Mouse (Mus musculus) heart, adult 2 months (tissue): ENCODE measurements at regions not wholly inside any gene's neighbourhood (a gene's known extent, or its start where the extent isn't known, plus 50 kb on each side); places are given as distances from the start of the nearest gene placed in this dataset.

ENCODE experiments used
- DNase-seq, 2 experiments: peaks; one replicate each; pipeline ENCODE4 v3.0.0; 2021
- H3K27ac ChIP-seq: fragments of 200-600 bp; 2 replicates; pipeline ENCODE4 v1.8.1; 2022
- H3K27me3 ChIP-seq: fragments of 200-500 bp; 2 replicates; pipeline ENCODE4 v1.6.1; 2012; ENCODE audit warnings: mild to moderate bottlenecking, low read length, inconsistent platforms, mixed read lengths; ENCODE audit not compliant: control insufficient read depth, insufficient read depth
- H3K36me3 ChIP-seq: fragments of 200-500 bp; 2 replicates; pipeline ENCODE4 v1.6.1; 2012; ENCODE audit warnings: low read length, inconsistent platforms; ENCODE audit not compliant: control insufficient read depth, insufficient read depth
- H3K4me1 ChIP-seq: fragments of 200-500 bp; 2 replicates; pipeline ENCODE4 v1.6.1; 2011; ENCODE audit warnings: low read length; ENCODE audit not compliant: control insufficient read depth, insufficient read depth
- H3K4me3 ChIP-seq: fragments of 200-600 bp; 2 replicates; pipeline ENCODE4 v1.8.1; 2022
- H3K79me2 ChIP-seq: fragments of 200-500 bp; replicated peaks from 2 replicates; pipeline ENCODE4 v1.6.1; 2012; ENCODE audit warnings: mild to moderate bottlenecking, inconsistent platforms, low read length, moderate library complexity, mixed read lengths; ENCODE audit not compliant: control insufficient read depth, insufficient read depth
- H3K9ac ChIP-seq: fragments of 200-500 bp; 2 replicates; pipeline ENCODE4 v1.6.1; 2012; ENCODE audit warnings: low read depth, mild to moderate bottlenecking, control low read depth, inconsistent platforms, low read length, mixed read lengths
- CTCF ChIP-seq: fragments of 200-600 bp; IDR thresholded peaks from 2 replicates; pipeline ENCODE4 v1.8.1; 2022; ENCODE audit warnings: antibody characterized with exemption, mild to moderate bottlenecking, moderate library complexity
- EP300 ChIP-seq: fragments of 200-500 bp; IDR thresholded peaks from 2 replicates; pipeline ENCODE4 v1.6.1; 2011; ENCODE audit warnings: low read depth, low read length, control low read depth; ENCODE audit not compliant: insufficient read depth
- POLR2A ChIP-seq: fragments of 200-500 bp; IDR thresholded peaks from 2 replicates; pipeline ENCODE4 v1.6.1; 2011; ENCODE audit warnings: mild to moderate bottlenecking, low read depth, low read length, control low read depth; ENCODE audit not compliant: insufficient read depth
- WGBS: fragments of 180-500 bp; shearing (Covaris S2); methylation state at CpG from one replicate; pipeline ENCODE4 v1.1.7; 2018; 5-methylcytosine and 5-hydroxymethylcytosine counted together
- intact Hi-C: fragments of 180-260 bp; cut with DNase I; formaldehyde crosslinking; loops from one replicate; pipeline ENCODE4 v1.15.1; 2025

- WGBS = 36% methylated on average over 5 of the region's 5 CpGs
- Histone ChIP-seq H3K9ac (no peak overlapping the region), H3K79me2 (no peaks in the 10 kb centered on the region), H3K36me3 (no peaks in the 10 kb centered on the region), H3K4me3 (no peak overlapping the region), H3K27me3 (no peaks in the 10 kb centered on the region), H3K4me1 (peaks cover 5% of the 10 kb centered on the region), H3K27ac (no peak overlapping the region)
- no peak for TF ChIP-seq POLR2A
- TF ChIP-seq CTCF = no peak
- no peak for TF ChIP-seq EP300
- intact Hi-C loops = no loop called here
- DNase-seq = peak; percentile 28 to 50
Observed at GRCm38 (mm10) chr14:25295688-25296350, 163.2 kb upstream of the Zmiz1 start.

DNA sequence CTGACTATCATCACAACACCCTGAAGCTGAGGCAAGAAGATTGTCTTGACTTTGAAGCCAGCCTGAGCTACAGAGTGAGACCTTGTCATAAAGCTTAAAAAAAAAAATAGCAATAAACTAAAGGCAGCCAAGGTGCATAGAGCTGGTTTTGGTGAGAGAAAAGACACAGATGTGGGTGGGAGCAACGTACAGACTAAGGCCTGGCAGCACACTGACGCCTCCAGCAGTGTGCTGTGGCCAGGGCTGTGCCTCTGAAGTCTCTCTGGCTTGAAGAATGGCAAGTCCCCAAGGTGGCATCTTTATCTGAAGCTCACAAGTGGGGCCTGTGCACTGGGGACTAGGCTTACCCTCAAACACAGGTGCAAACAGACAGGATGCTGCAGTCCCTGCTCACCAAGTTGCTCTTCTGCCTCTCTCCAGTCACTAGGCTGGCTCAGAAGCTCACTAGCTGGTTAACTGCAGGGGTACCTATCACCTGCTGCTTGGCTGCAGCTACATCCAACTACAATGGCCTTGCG, 159.3 kb upstream of the Zmiz1 start:
- TF ChIP-seq CTCF (no peak), POLR2A (no peak), EP300 (no peak)
- Histone ChIP-seq H3K79me2 (no peaks in the 10 kb centered on the region), H3K4me3 (no peak overlapping the region), H3K36me3 (no peaks in the 10 kb centered on the region), H3K27ac (no peak overlapping the region), H3K4me1 (peaks cover 16% of the 10 kb centered on the region), H3K9ac (no peak overlapping the region), H3K27me3 (no peaks in the 10 kb centered on the region)
- DNase-seq = no peak
- intact Hi-C loops = loop anchor here (5.0 kb wide), 3 partner anchors 72 to 268 kb away; no protein-coding TSS in a partner anchor
- WGBS = 98% methylated on average over 3 of the region's 3 CpGs

- no peak overlapping the region for H3K27ac ChIP-seq
- WGBS = 73% methylated on average over 9 of the region's 9 CpGs
- intact Hi-C loops = loop anchor here (5.0 kb wide), 3 partner anchors 74 to 266 kb away; no protein-coding TSS in a partner anchor
Observed at GRCm38 (mm10) chr14:25301336-25302031, 157.5 kb upstream of the Zmiz1 start.

DNA sequence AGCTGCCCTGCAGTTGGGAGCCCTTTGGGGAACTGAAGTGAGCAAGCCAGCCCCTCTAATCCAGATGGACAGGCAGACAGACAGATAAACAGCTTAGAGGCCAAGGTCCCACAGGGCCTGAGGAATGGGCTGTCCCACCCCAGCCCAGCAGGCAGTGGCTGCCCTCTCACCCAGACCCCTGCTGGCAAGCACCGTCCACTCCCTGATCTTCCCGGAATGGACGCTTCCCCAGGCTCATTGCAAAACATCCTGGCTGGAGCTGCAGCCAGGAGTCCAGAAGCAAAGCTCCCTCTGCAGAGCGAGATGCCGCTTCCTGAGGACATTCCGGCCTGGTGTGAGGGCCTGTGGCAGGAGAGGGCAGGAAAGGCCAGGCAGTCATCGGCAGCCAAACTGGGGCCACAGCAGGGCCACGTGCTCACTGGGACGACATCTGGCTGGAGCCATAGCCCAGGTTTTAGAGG, 154.6 kb upstream of the Zmiz1 start:
- intact Hi-C loops = loop anchor here (2.0 to 5.0 kb wide), 4 partner anchors 77 to 263 kb away; no protein-coding TSS in a partner anchor
- WGBS = 6% methylated on average over 9 of the region's 9 CpGs
- H3K36me3 ChIP-seq = no peaks in the 10 kb centered on the region
- H3K4me3 ChIP-seq = no peak overlapping the region
- peak; percentile 59 for TF ChIP-seq CTCF
- TF ChIP-seq EP300 = peak; percentile 99
- peak; percentile 49; the same call in 1 of the 2 replicates for TF ChIP-seq POLR2A
- no peaks in the 10 kb centered on the region for H3K79me2 ChIP-seq
- peaks cover 15% of the 10 kb centered on the region for H3K4me1 ChIP-seq
- H3K9ac ChIP-seq = peak overlapping the region; percentile 23
- H3K27me3 ChIP-seq = no peaks in the 10 kb centered on the region
- peak overlapping the region; percentile 72 for H3K27ac ChIP-seq
- peak; percentile 88 to 92 for DNase-seq

More at GRCm38 (mm10) chr14:25301336-25302031, 157.5 kb upstream of the Zmiz1 start:
- Histone ChIP-seq H3K4me3 (no peak overlapping the region), H3K4me1 (peaks cover 15% of the 10 kb centered on the region), H3K79me2 (no peaks in the 10 kb centered on the region), H3K27me3 (no peaks in the 10 kb centered on the region), H3K9ac (no peak overlapping the region), H3K36me3 (no peaks in the 10 kb centered on the region)
- DNase-seq = peak in 1 of 2 experiments; percentile 14
- TF ChIP-seq EP300 (no peak), POLR2A (no peak), CTCF (no peak)

GRCm38 (mm10) chr14:25306166-25306565, 152.8 kb upstream of the Zmiz1 start:
- TF ChIP-seq EP300 (no peak), POLR2A (no peak), CTCF (no peak)
- Histone ChIP-seq H3K4me1 (peaks cover 21% of the 10 kb centered on the region), H3K4me3 (no peak overlapping the region), H3K9ac (no peak overlapping the region), H3K27me3 (no peaks in the 10 kb centered on the region), H3K27ac (no peak overlapping the region), H3K36me3 (no peaks in the 10 kb centered on the region), H3K79me2 (no peaks in the 10 kb centered on the region)
- peak in 1 of 2 experiments; percentile 12 for DNase-seq
- intact Hi-C loops = loop anchor here (1.0 to 5.0 kb wide), 2 partner anchors 72 to 216 kb away; no protein-coding TSS in a partner anchor
- WGBS = 79% methylated on average over 7 of the region's 7 CpGs
